Mouse (Mus musculus): ENCODE results near the gene Ticrr.

The Ticrr gene

GRCm38 (mm10) chr7:79659578-79660290 is at the start of gene Ticrr:
Gene Ticrr (plus strand): TSS chr7:79660196.
- peak; percentile 98 for DNase-seq

- DNase-seq = no peak
Measured at GRCm38 (mm10) chr7:79611901-79612300, 48.1 kb upstream of the Ticrr start.

GRCm38 (mm10) chr7:79612783-79613182 is 47.2 kb upstream of the Ticrr start:
- peak; percentile 72 for DNase-seq

- peak; percentile 26 for DNase-seq
Measured at GRCm38 (mm10) chr7:79613314-79613713, 46.7 kb upstream of the Ticrr start.

GRCm38 (mm10) chr7:79615008-79615407 is 45.0 kb upstream of the Ticrr start:
- DNase-seq = no peak

- DNase-seq = peak; percentile 22
Measured at GRCm38 (mm10) chr7:79615941-79616340, 44.1 kb upstream of the Ticrr start.

GRCm38 (mm10) chr7:79617418-79617817 is 42.6 kb upstream of the Ticrr start, which contains the start of gene Rhcg:
Gene Rhcg (minus strand): TSS chr7:79617657.
- peak; percentile 23 for DNase-seq

- no peak for DNase-seq
Measured at GRCm38 (mm10) chr7:79619493-79619892, 40.5 kb upstream of the Ticrr start.

GRCm38 (mm10) chr7:79623086-79623485 is 36.9 kb upstream of the Ticrr start:
- DNase-seq = no peak

GRCm38 (mm10) chr7:79626170-79626569 is 33.8 kb upstream of the Ticrr start:
- no peak for DNase-seq

- DNase-seq = peak; percentile 27
Measured at GRCm38 (mm10) chr7:79628271-79628913, 31.6 kb upstream of the Ticrr start.

- peak; percentile 58 for DNase-seq
Measured at GRCm38 (mm10) chr7:79631773-79632348, 28.1 kb upstream of the Ticrr start.

GRCm38 (mm10) chr7:79647233-79647632 is 12.8 kb upstream of the Ticrr start:
- DNase-seq = peak; percentile 37

- peak; percentile 66 for DNase-seq
Measured at GRCm38 (mm10) chr7:79649005-79649404, 11.0 kb upstream of the Ticrr start.

- DNase-seq = no peak
Measured at GRCm38 (mm10) chr7:79654185-79654584, 5.8 kb upstream of the Ticrr start.

GRCm38 (mm10) chr7:79654586-79654985 is 5.4 kb upstream of the Ticrr start:
- no peak for DNase-seq

GRCm38 (mm10) chr7:79660291-79661150 is 525 bp downstream of the Ticrr start:
- DNase-seq = no peak

- DNase-seq = no peak
Measured at GRCm38 (mm10) chr7:79661253-79661890, 1.4 kb downstream of the Ticrr start.

GRCm38 (mm10) chr7:79666690-79667089 is 6.7 kb downstream of the Ticrr start:
- no peak for DNase-seq

- DNase-seq = no peak
Measured at GRCm38 (mm10) chr7:79670900-79671604, 11.1 kb downstream of the Ticrr start.

GRCm38 (mm10) chr7:79679186-79679585 is 19.2 kb downstream of the Ticrr start:
- peak; percentile 22 for DNase-seq

GRCm38 (mm10) chr7:79680231-79680630 is 20.2 kb downstream of the Ticrr start:
- DNase-seq = no peak

All from kidney, adult 9 months (tissue).